Comparison of ENCODE assay signal across 16 mouse cellular contexts in the genomic region with DNA sequence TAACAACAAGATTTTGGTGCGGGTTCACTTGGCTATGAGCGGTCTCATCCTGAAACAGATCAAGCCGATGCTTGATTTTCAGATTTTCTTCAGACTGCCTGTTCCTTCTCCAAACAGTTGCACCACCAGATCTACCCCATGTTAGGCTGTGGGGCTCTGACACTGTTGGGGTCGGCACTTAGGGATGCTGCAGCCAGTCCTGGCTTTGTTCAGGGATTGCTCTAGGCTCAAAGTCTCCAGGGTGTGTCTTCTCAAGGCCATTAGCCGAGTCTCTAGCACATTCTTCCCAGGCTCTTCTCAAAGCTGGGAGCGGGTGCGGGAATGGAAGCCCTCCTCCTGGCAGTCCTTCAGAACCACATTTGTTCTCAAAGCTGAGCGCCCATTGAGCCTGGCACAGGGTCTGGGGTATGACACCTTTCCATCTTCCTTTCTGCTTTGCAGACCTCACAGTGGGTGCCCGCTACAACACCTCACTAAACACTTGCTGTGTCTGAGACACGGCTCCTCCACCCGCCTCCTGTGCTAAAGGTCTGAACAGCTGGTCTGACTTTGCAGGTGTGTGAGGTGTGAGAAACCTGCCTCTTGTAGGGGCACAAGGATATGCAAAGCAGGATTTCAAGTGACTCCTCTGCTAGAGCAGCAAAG.
"Had no signal": no experiment of that assay in that cellular context is flagged by ENCODE, and none has a peak within 500 bp of the region (broad histone marks: within the 10 kb centered on the region; RNA-seq: fewer than 3 reads in every experiment).

No protein-coding gene starts in this region.

- H3K27me3 ChIP-seq: limb, embryonic 15.5 days; liver, embryonic 13.5 days; lung, embryonic 15.5 days; megakaryocyte, embryonic 14.5 days; midbrain, embryonic 15.5 days; neural tube, embryonic 12.5 days had no signal

- H3K4me2 ChIP-seq: limb, embryonic 15.5 days; liver, embryonic 13.5 days; lung, embryonic 15.5 days; midbrain, embryonic 11.5 days; midbrain, embryonic 15.5 days; neural tube, embryonic 12.5 days had no signal

- H3K27ac ChIP-seq: kidney, postnatal 0 days; limb, embryonic 15.5 days; liver, embryonic 13.5 days; lung, embryonic 15.5 days; macrophage; midbrain, embryonic 15.5 days; neural tube, embryonic 12.5 days had no signal

- H3K9ac ChIP-seq: limb, embryonic 15.5 days; liver, embryonic 13.5 days; liver, postnatal 0 days; lung, embryonic 15.5 days; midbrain, embryonic 15.5 days; neural tube, embryonic 12.5 days had no signal

- H3K4me3 ChIP-seq: limb, embryonic 15.5 days; liver, embryonic 13.5 days; lung, embryonic 15.5 days; megakaryocyte, embryonic 14.5 days; midbrain, embryonic 15.5 days; neural tube, embryonic 12.5 days had no signal

- H3K9me3 ChIP-seq: limb, embryonic 15.5 days; liver, embryonic 13.5 days; lung, embryonic 15.5 days; midbrain, embryonic 15.5 days had no signal

- DNase-seq: kidney, adult 8-10 months; layer of hippocampus, adult 9-11 months; layer of hippocampus, postnatal 36 days; liver, embryonic 13.5 days; liver, postnatal 0 days; lung, postnatal 14 days; right cerebral cortex, postnatal 14 days; thymus, postnatal 36 days had no signal

- H3K4me1 ChIP-seq: liver, embryonic 13.5 days; lung, embryonic 15.5 days; megakaryocyte, embryonic 14.5 days; midbrain, embryonic 15.5 days had no signal

- ATAC-seq: liver, postnatal 0 days; midbrain, embryonic 15.5 days had no signal

- H3K36me3 ChIP-seq: limb, embryonic 15.5 days; liver, embryonic 13.5 days; lung, embryonic 15.5 days; midbrain, embryonic 15.5 days; neural tube, embryonic 12.5 days had no signal
